Mouse (Mus musculus) myocyte (in vitro differentiated cells): ENCODE results near the gene Prr3. TPM values are rescaled to one million over a fixed set of nuclear protein-coding genes. Genes with fewer than 3 reads are reported as not detected.
A peak's percentile ranks its signal among the peaks of the same experiment; 100 is the strongest.

Experiments used
- H3K27me3 ChIP-seq: one replicate; pipeline ENCODE4 v1.6.1; 2011; ENCODE audit not compliant: control insufficient read depth, insufficient read depth, insufficient read length
- H3K36me3 ChIP-seq: one replicate; pipeline ENCODE4 v1.6.1; 2011; ENCODE audit not compliant: control insufficient read depth, insufficient read depth
- H3K4me2 ChIP-seq: one replicate; pipeline ENCODE4 v1.6.1; 2011; ENCODE audit warnings: low read depth, control low read depth
- H3K4me3 ChIP-seq: one replicate; pipeline ENCODE4 v1.5.1; 2011; ENCODE audit warnings: mild to moderate bottlenecking, control low read depth, moderate library complexity
- H3K79me2 ChIP-seq: one replicate; pipeline ENCODE4 v1.6.1; 2011; ENCODE audit not compliant: control insufficient read depth, insufficient read depth
- H3ac ChIP-seq: one replicate; pipeline ENCODE4 v1.6.1; 2011; ENCODE audit not compliant: control insufficient read depth, insufficient read length
- CEBPB ChIP-seq: IDR thresholded peaks from 2 replicates; pipeline ENCODE4 v1.6.1; 2011; ENCODE audit warnings: mild to moderate bottlenecking, moderate library complexity; ENCODE audit not compliant: poor library complexity, insufficient read depth, severe bottlenecking
- E2F4 ChIP-seq: IDR thresholded peaks from one replicate; pipeline ENCODE4 v1.6.1; 2011; ENCODE audit warnings: mild to moderate bottlenecking, control low read depth, moderate library complexity; ENCODE audit not compliant: insufficient read depth
- MAX ChIP-seq: IDR thresholded peaks from one replicate; pipeline ENCODE4 v1.6.1; 2011; ENCODE audit warnings: low read depth, mild to moderate bottlenecking, control low read depth
- MYOD1 ChIP-seq, 3 experiments: IDR thresholded peaks; one replicate each; pipeline ENCODE4 v1.6.1; 2011; ENCODE audit warnings: control low read depth in 2 of 3, low read depth in 2 of 3, mild to moderate bottlenecking in 2 of 3, moderate library complexity in 1 of 3; ENCODE audit not compliant: insufficient read length in 2 of 3, control insufficient read depth in 1 of 3
- MYOG ChIP-seq, 3 experiments: IDR thresholded peaks; one replicate each; pipeline ENCODE4 v1.6.1; 2011; ENCODE audit warnings: control low read depth in 2 of 3, low read depth in 2 of 3, mild to moderate bottlenecking in 2 of 3; ENCODE audit not compliant: insufficient read length in 2 of 3, control insufficient read depth in 1 of 3, insufficient read depth in 1 of 3
- POLR2A ChIP-seq: IDR thresholded peaks from one replicate; pipeline ENCODE4 v1.6.1; 2011; ENCODE audit warnings: low read depth, mild to moderate bottlenecking, control low read depth, moderate library complexity; ENCODE audit not compliant: insufficient read length
- POLR2AphosphoS2 ChIP-seq: IDR thresholded peaks from one replicate; pipeline ENCODE4 v1.6.1; 2011; ENCODE audit warnings: low read depth, control low read depth; ENCODE audit not compliant: insufficient read length
- REST ChIP-seq: IDR thresholded peaks from one replicate; pipeline ENCODE4 v1.6.1; 2011; ENCODE audit warnings: mild to moderate bottlenecking, control low read depth, moderate library complexity; ENCODE audit not compliant: insufficient read depth, insufficient read length
- SRF ChIP-seq: IDR thresholded peaks from one replicate; pipeline ENCODE4 v1.6.1; 2011; ENCODE audit warnings: low read depth; ENCODE audit not compliant: control insufficient read depth, insufficient read length
- TCF12 ChIP-seq: IDR thresholded peaks from one replicate; pipeline ENCODE4 v1.6.1; 2011; ENCODE audit warnings: mild to moderate bottlenecking, control low read depth; ENCODE audit not compliant: poor library complexity, insufficient read depth, severe bottlenecking
- TCF3 ChIP-seq: IDR thresholded peaks from one replicate; pipeline ENCODE4 v1.6.1; 2011; ENCODE audit warnings: low read depth, control low read depth; ENCODE audit not compliant: insufficient read length
- USF1 ChIP-seq: IDR thresholded peaks from one replicate; pipeline ENCODE4 v1.6.1; 2011; ENCODE audit warnings: low read depth, mild to moderate bottlenecking, control low read depth, moderate library complexity
- polyA plus RNA-seq: library from polyadenylated mRNA; unstranded; fragments of >200 nt; fragmentation: generic; extraction: Trizol; gene quantifications from one replicate; pipeline ENCODE4 v1.2.1, GENCODE M21; 2012; ENCODE audit warnings: missing spikeins

Gene Prr3
- polyA plus RNA-seq, 1 experiment = 14.1 TPM

- TF ChIP-seq POLR2AphosphoS2 = peak; percentile 61
- no peak for TF ChIP-seq TCF12
- no peak for TF ChIP-seq POLR2A
- no peak for TF ChIP-seq SRF
- H3K27me3 ChIP-seq = no peaks in the 10 kb centered on the region
- H3K79me2 ChIP-seq = no peaks in the 10 kb centered on the region
- H3K4me3 ChIP-seq = no peak overlapping the region
- H3K4me2 ChIP-seq = no peak overlapping the region
- no peak overlapping the region for H3ac ChIP-seq
- peaks cover 24% of the 10 kb centered on the region for H3K36me3 ChIP-seq
These were observed 47.4 kb downstream of the Prr3 start for GRCm38 (mm10) chr17:35932608-35933007.

- no peak overlapping the region for H3K4me3 ChIP-seq
- TF ChIP-seq MAX (no peak), USF1 (no peak), CEBPB (no peak), TCF3 (no peak), REST (no peak), TCF12 (no peak), POLR2A (peak; percentile 2), SRF (no peak), MYOG (IDR thresholded peaks at IDR 0.05; ENCODE audit: control insufficient read depth in 1 of 3, insufficient read depth in 1 of 3, insufficient read length in 2 of 3, low read depth in 2 of 3) (no peak), MYOD1 (IDR thresholded peaks at IDR 0.05; ENCODE audit: control insufficient read depth in 1 of 3, insufficient read length in 2 of 3, low read depth in 2 of 3) (no peak), POLR2AphosphoS2 (peak; percentile 67)
- peaks cover 37% of the 10 kb centered on the region for H3K36me3 ChIP-seq
- no peak overlapping the region for H3ac ChIP-seq
- no peaks in the 10 kb centered on the region for H3K79me2 ChIP-seq
- no peak overlapping the region for H3K4me2 ChIP-seq
- H3K27me3 ChIP-seq = no peaks in the 10 kb centered on the region
These were observed 49.4 kb downstream of the Prr3 start for GRCm38 (mm10) chr17:35930627-35931026.

DNA sequence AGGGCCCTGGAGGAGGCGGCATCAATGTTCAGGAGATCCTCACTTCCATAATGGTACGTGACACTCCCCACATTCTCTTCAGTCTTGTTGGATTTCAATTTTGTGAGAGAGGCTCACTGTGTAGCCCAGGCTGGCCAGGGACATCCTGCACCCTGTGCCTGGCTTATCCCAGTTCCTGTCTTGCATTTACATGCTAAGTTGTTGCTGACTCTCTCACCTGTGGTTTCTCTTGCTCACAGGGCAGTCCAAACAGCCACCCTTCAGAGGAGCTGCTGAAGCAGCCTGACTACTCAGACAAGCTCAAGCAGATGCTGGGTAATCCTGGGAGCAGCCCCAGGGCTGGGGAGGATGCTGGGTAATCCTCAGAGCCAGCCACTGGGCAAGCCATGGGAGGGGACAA, 50.5 kb downstream of the Prr3 start:
- H3K4me3 ChIP-seq = no peak overlapping the region
- TF ChIP-seq POLR2A (no peak), E2F4 (no peak), REST (no peak), USF1 (no peak), MAX (no peak), TCF12 (no peak), POLR2AphosphoS2 (no peak), MYOG (IDR thresholded peaks at IDR 0.05; ENCODE audit: control insufficient read depth in 1 of 3, insufficient read depth in 1 of 3, insufficient read length in 2 of 3, low read depth in 2 of 3) (no peak), CEBPB (no peak), MYOD1 (IDR thresholded peaks at IDR 0.05; ENCODE audit: control insufficient read depth in 1 of 3, insufficient read length in 2 of 3, low read depth in 2 of 3) (no peak), SRF (no peak), TCF3 (no peak)
- no peak overlapping the region for H3K4me2 ChIP-seq
- H3ac ChIP-seq = no peak overlapping the region
- H3K79me2 ChIP-seq = no peaks in the 10 kb centered on the region
- H3K36me3 ChIP-seq = peaks cover 39% of the 10 kb centered on the region
- H3K27me3 ChIP-seq = no peaks in the 10 kb centered on the region

- TF ChIP-seq TCF3 (no peak), MAX (no peak), TCF12 (no peak), MYOD1 (IDR thresholded peaks at IDR 0.05; ENCODE audit: control insufficient read depth in 1 of 3, insufficient read length in 2 of 3, low read depth in 2 of 3) (no peak), POLR2A (no peak)
These were observed 52.6 kb downstream of the Prr3 start for GRCm38 (mm10) chr17:35927471-35927870.

GRCm38 (mm10) chr17:35923281-35923680, 56.8 kb downstream of the Prr3 start:
- peaks cover 42% of the 10 kb centered on the region for H3K36me3 ChIP-seq
- H3K4me3 ChIP-seq = no peak overlapping the region
- H3K4me2 ChIP-seq = no peak overlapping the region
- H3K79me2 ChIP-seq = peaks cover 14% of the 10 kb centered on the region
- H3K27me3 ChIP-seq = no peaks in the 10 kb centered on the region
- no peak overlapping the region for H3ac ChIP-seq
- TF ChIP-seq POLR2AphosphoS2 = peak; percentile 70
- no peak for TF ChIP-seq TCF3

More at GRCm38 (mm10) chr17:35927471-35927870, 52.6 kb downstream of the Prr3 start:
- no peak overlapping the region for H3ac ChIP-seq
- H3K36me3 ChIP-seq = peaks cover 55% of the 10 kb centered on the region
- no peak overlapping the region for H3K4me3 ChIP-seq
- H3K27me3 ChIP-seq = no peaks in the 10 kb centered on the region
- H3K4me2 ChIP-seq = no peak overlapping the region
- H3K79me2 ChIP-seq = no peaks in the 10 kb centered on the region

GRCm38 (mm10) chr17:35922566-35922965, 57.5 kb downstream of the Prr3 start:
- Histone ChIP-seq H3K4me3 (no peak overlapping the region), H3K36me3 (peaks cover 42% of the 10 kb centered on the region), H3ac (no peak overlapping the region), H3K4me2 (no peak overlapping the region), H3K79me2 (peaks cover 21% of the 10 kb centered on the region), H3K27me3 (no peaks in the 10 kb centered on the region)
- peak; percentile 13 for TF ChIP-seq POLR2AphosphoS2
- no peak for TF ChIP-seq USF1

Other genes with a start within 250 kb of the Prr3 start
- gene Ier3, start 158.6 kb downstream of the Prr3 start, polyA plus RNA-seq = 45.1 TPM
- gene Flot1, start 157.0 kb downstream of the Prr3 start, polyA plus RNA-seq = 107 TPM
- 692 TPM for gene Tubb5, start 141.9 kb downstream of the Prr3 start, polyA plus RNA-seq
- 7.0 TPM for gene Mdc1, start 138.7 kb downstream of the Prr3 start, polyA plus RNA-seq
- 18.5 TPM for gene Nrm, start 118.9 kb downstream of the Prr3 start, polyA plus RNA-seq
- 46.2 TPM for gene Ppp1r18, start 114.6 kb downstream of the Prr3 start, polyA plus RNA-seq
- gene Dhx16, start 100.4 kb downstream of the Prr3 start, polyA plus RNA-seq = 29.4 TPM
- gene 2310061I04Rik, start 82.8 kb downstream of the Prr3 start, polyA plus RNA-seq = 33.7 TPM
- 23.1 TPM for gene Atat1, start 70.2 kb downstream of the Prr3 start, polyA plus RNA-seq
- 104 TPM for gene Mrps18b, start 63.8 kb downstream of the Prr3 start, polyA plus RNA-seq
- 32.9 TPM for gene Ppp1r10, start 63.8 kb downstream of the Prr3 start, polyA plus RNA-seq
- 90.1 TPM for gene Abcf1, start 10.5 kb downstream of the Prr3 start, polyA plus RNA-seq
- 64.1 TPM for gene Gnl1, start 385 bp downstream of the Prr3 start, polyA plus RNA-seq
- gene H2-T24, start 40.3 kb upstream of the Prr3 start, polyA plus RNA-seq = 0.47 TPM
- gene H2-T23, start 52.6 kb upstream of the Prr3 start, polyA plus RNA-seq = 13.6 TPM
- 22.1 TPM for gene H2-T22, start 62.5 kb upstream of the Prr3 start, polyA plus RNA-seq
- not detected for gene Gm6034, start 62.7 kb upstream of the Prr3 start, polyA plus RNA-seq
- gene Gm11127, start 78.1 kb upstream of the Prr3 start, polyA plus RNA-seq = 0.23 TPM
- gene Gm19684, start 141.4 kb upstream of the Prr3 start, polyA plus RNA-seq = not detected
- not detected for gene Gm7030, start 149.2 kb upstream of the Prr3 start, polyA plus RNA-seq
- gene Gm8909, start 188.3 kb upstream of the Prr3 start, polyA plus RNA-seq = not detected
- not detected for gene H2-T3, start 210.1 kb upstream of the Prr3 start, polyA plus RNA-seq